Mouse (Mus musculus): ENCODE results near the gene Ssbp3. TPM values are rescaled to one million over a fixed set of nuclear protein-coding genes. Genes with fewer than 3 reads are reported as not detected.

Gene Ssbp3
- polyA plus RNA-seq, 1 experiment from 2014 or later = 147 TPM

GRCm38 (mm10) chr4:106985899-106986832 is 75.7 kb downstream of the Ssbp3 start:
- 22% methylated on average over 15 of the region's 15 CpGs for WGBS
- peaks cover 97% of the 10 kb centered on the region for H3K4me1 ChIP-seq
- H3K9me3 ChIP-seq = no peaks in the 10 kb centered on the region
- no peaks in the 10 kb centered on the region for H3K27me3 ChIP-seq (replicated peaks; ENCODE audit: low read depth, poor library complexity, severe bottlenecking)
- H3K27ac ChIP-seq (replicated peaks) = peak overlapping the region; percentile 88
- DNase-seq (ENCODE audit: low spot score) = peak; percentile 83
- H3K4me3 ChIP-seq = peak overlapping the region; percentile 40
- peaks cover 35% of the 10 kb centered on the region for H3K36me3 ChIP-seq (replicated peaks)

- peaks cover 98% of the 10 kb centered on the region for H3K4me1 ChIP-seq
- peak; percentile 67 for DNase-seq (ENCODE audit: low spot score)
- peak overlapping the region; percentile 11; the same call in 1 of the 2 replicates for H3K4me3 ChIP-seq
Observed at GRCm38 (mm10) chr4:106987725-106988364, 77.3 kb downstream of the Ssbp3 start.

GRCm38 (mm10) chr4:106988886-106989225 is 78.4 kb downstream of the Ssbp3 start:
- 50% methylated on average over 6 of the region's 6 CpGs for WGBS
- no peaks in the 10 kb centered on the region for H3K9me3 ChIP-seq
- peaks cover 98% of the 10 kb centered on the region for H3K4me1 ChIP-seq
- no peak for DNase-seq (ENCODE audit: low spot score)
- H3K27me3 ChIP-seq (replicated peaks; ENCODE audit: low read depth, poor library complexity, severe bottlenecking) = no peaks in the 10 kb centered on the region
- no peak overlapping the region for H3K4me3 ChIP-seq
- H3K36me3 ChIP-seq (replicated peaks) = peaks cover 40% of the 10 kb centered on the region
- peak overlapping the region; percentile 79 for H3K27ac ChIP-seq (replicated peaks)

More at GRCm38 (mm10) chr4:106987725-106988364, 77.3 kb downstream of the Ssbp3 start:
- no peaks in the 10 kb centered on the region for H3K27me3 ChIP-seq (replicated peaks; ENCODE audit: low read depth, poor library complexity, severe bottlenecking)
- H3K36me3 ChIP-seq (replicated peaks) = peaks cover 43% of the 10 kb centered on the region
- peak overlapping the region; percentile 79 for H3K27ac ChIP-seq (replicated peaks)
- no peaks in the 10 kb centered on the region for H3K9me3 ChIP-seq
- 24% methylated on average over 7 of the region's 7 CpGs for WGBS

GRCm38 (mm10) chr4:106989226-106989983 is 78.9 kb downstream of the Ssbp3 start:
- Histone ChIP-seq H3K27me3 (replicated peaks; ENCODE audit: low read depth, poor library complexity, severe bottlenecking) (no peaks in the 10 kb centered on the region), H3K4me1 (peaks cover 97% of the 10 kb centered on the region), H3K36me3 (replicated peaks) (peaks cover 39% of the 10 kb centered on the region), H3K27ac (replicated peaks) (peak overlapping the region; percentile 79), H3K9me3 (no peaks in the 10 kb centered on the region), H3K4me3 (no peak overlapping the region)
- 42% methylated on average over 10 of the region's 10 CpGs for WGBS
- DNase-seq (ENCODE audit: low spot score) = peak; percentile 37

- 89% methylated on average over 5 of the region's 5 CpGs for WGBS
- no peaks in the 10 kb centered on the region for H3K9me3 ChIP-seq
- H3K4me3 ChIP-seq = no peak overlapping the region
- DNase-seq (ENCODE audit: low spot score) = no peak
- H3K27ac ChIP-seq (replicated peaks) = 0 out of 2 replicates have a peak overlapping the region, but pooled peaks have one; percentile 0
- H3K4me1 ChIP-seq = peaks cover 93% of the 10 kb centered on the region
- H3K36me3 ChIP-seq (replicated peaks) = peaks cover 36% of the 10 kb centered on the region
- H3K27me3 ChIP-seq (replicated peaks; ENCODE audit: low read depth, poor library complexity, severe bottlenecking) = no peaks in the 10 kb centered on the region
Observed at GRCm38 (mm10) chr4:106993053-106993452, 82.6 kb downstream of the Ssbp3 start.

- no peak for DNase-seq (ENCODE audit: low spot score)
- WGBS = 86% methylated on average over 5 of the region's 5 CpGs
- no peaks in the 10 kb centered on the region for H3K27me3 ChIP-seq (replicated peaks; ENCODE audit: low read depth, poor library complexity, severe bottlenecking)
- H3K4me1 ChIP-seq = peaks cover 88% of the 10 kb centered on the region
- H3K36me3 ChIP-seq (replicated peaks) = peaks cover 48% of the 10 kb centered on the region
- no peaks in the 10 kb centered on the region for H3K9me3 ChIP-seq
- no peak overlapping the region for H3K4me3 ChIP-seq
- H3K27ac ChIP-seq (replicated peaks) = no peak overlapping the region
Observed at GRCm38 (mm10) chr4:106994252-106994651, 83.8 kb downstream of the Ssbp3 start.

GRCm38 (mm10) chr4:106995069-106995468 is 84.6 kb downstream of the Ssbp3 start:
- DNase-seq (ENCODE audit: low spot score) = no peak
- Histone ChIP-seq H3K27me3 (replicated peaks; ENCODE audit: low read depth, poor library complexity, severe bottlenecking) (no peaks in the 10 kb centered on the region), H3K27ac (replicated peaks) (no peak overlapping the region), H3K9me3 (no peaks in the 10 kb centered on the region), H3K4me1 (peaks cover 88% of the 10 kb centered on the region), H3K36me3 (replicated peaks) (peaks cover 50% of the 10 kb centered on the region), H3K4me3 (no peak overlapping the region)
- WGBS = 91% methylated on average over 6 of the region's 6 CpGs

- no peak overlapping the region for H3K27ac ChIP-seq (replicated peaks)
- no peak overlapping the region for H3K4me3 ChIP-seq
- peaks cover 50% of the 10 kb centered on the region for H3K36me3 ChIP-seq (replicated peaks)
- 89% methylated on average over 5 of the region's 5 CpGs for WGBS
- no peaks in the 10 kb centered on the region for H3K9me3 ChIP-seq
- H3K4me1 ChIP-seq = peaks cover 90% of the 10 kb centered on the region
- DNase-seq (ENCODE audit: low spot score) = no peak
- H3K27me3 ChIP-seq (replicated peaks; ENCODE audit: low read depth, poor library complexity, severe bottlenecking) = no peaks in the 10 kb centered on the region
Observed at GRCm38 (mm10) chr4:106995513-106995912, 85.0 kb downstream of the Ssbp3 start.

GRCm38 (mm10) chr4:106996305-106997076 is 86.0 kb downstream of the Ssbp3 start:
- WGBS = 71% methylated on average over 13 of the region's 13 CpGs
- H3K4me1 ChIP-seq = peaks cover 90% of the 10 kb centered on the region
- H3K27ac ChIP-seq (replicated peaks) = no peak overlapping the region
- no peak for DNase-seq (ENCODE audit: low spot score)
- H3K36me3 ChIP-seq (replicated peaks) = peaks cover 41% of the 10 kb centered on the region
- no peaks in the 10 kb centered on the region for H3K9me3 ChIP-seq
- no peaks in the 10 kb centered on the region for H3K27me3 ChIP-seq (replicated peaks; ENCODE audit: low read depth, poor library complexity, severe bottlenecking)
- no peak overlapping the region for H3K4me3 ChIP-seq

- WGBS = 67% methylated on average over 5 of the region's 5 CpGs
- H3K9me3 ChIP-seq = no peaks in the 10 kb centered on the region
- H3K4me1 ChIP-seq = peaks cover 81% of the 10 kb centered on the region
- no peaks in the 10 kb centered on the region for H3K27me3 ChIP-seq (replicated peaks; ENCODE audit: low read depth, poor library complexity, severe bottlenecking)
- no peak overlapping the region for H3K27ac ChIP-seq (replicated peaks)
- no peak for DNase-seq (ENCODE audit: low spot score)
- H3K36me3 ChIP-seq (replicated peaks) = peaks cover 68% of the 10 kb centered on the region
- no peak overlapping the region for H3K4me3 ChIP-seq
Observed at GRCm38 (mm10) chr4:107001259-107001810, 90.8 kb downstream of the Ssbp3 start.

GRCm38 (mm10) chr4:107001916-107002488 is 91.5 kb downstream of the Ssbp3 start:
- no peak for DNase-seq (ENCODE audit: low spot score)
- Histone ChIP-seq H3K4me3 (no peak overlapping the region), H3K36me3 (replicated peaks) (peaks cover 72% of the 10 kb centered on the region), H3K9me3 (no peaks in the 10 kb centered on the region), H3K4me1 (peaks cover 74% of the 10 kb centered on the region), H3K27ac (replicated peaks) (no peak overlapping the region), H3K27me3 (replicated peaks; ENCODE audit: low read depth, poor library complexity, severe bottlenecking) (no peaks in the 10 kb centered on the region)
- WGBS = 75% methylated on average over 14 of the region's 14 CpGs
